Mouse (Mus musculus) megakaryocyte-erythroid progenitor cell, adult 5-6 weeks (primary cell): ENCODE results near the gene Dedd. TPM values are rescaled to one million over a fixed set of nuclear protein-coding genes. Genes with fewer than 3 reads are reported as not detected.

Experiments used
- ATAC-seq: replicated peaks from 2 replicates; pipeline ENCODE4 v1.8.0; 2016; ENCODE audit warnings: mild to moderate bottlenecking, inconsistent platforms; ENCODE audit not compliant: severe bottlenecking, poor library complexity, low FRiP score, low TSS enrichment
- total RNA-seq, 2 experiments: library from RNA; stranded (forward) in 1 of 2; stranded (reverse) in 1 of 2; fragments of 200-1000, 215-1000 nt in 1 of 2; fragments of >200 nt in 1 of 2; fragmentation: Nextera tagmentation in 1 of 2; gene quantifications; 2 replicates each; pipeline ENCODE4 v1.2.3; 2014 to 2017

Gene Dedd
- total RNA-seq, 2 experiments from 2014 or later, result 13.5 to 22.4 TPM

DNA sequence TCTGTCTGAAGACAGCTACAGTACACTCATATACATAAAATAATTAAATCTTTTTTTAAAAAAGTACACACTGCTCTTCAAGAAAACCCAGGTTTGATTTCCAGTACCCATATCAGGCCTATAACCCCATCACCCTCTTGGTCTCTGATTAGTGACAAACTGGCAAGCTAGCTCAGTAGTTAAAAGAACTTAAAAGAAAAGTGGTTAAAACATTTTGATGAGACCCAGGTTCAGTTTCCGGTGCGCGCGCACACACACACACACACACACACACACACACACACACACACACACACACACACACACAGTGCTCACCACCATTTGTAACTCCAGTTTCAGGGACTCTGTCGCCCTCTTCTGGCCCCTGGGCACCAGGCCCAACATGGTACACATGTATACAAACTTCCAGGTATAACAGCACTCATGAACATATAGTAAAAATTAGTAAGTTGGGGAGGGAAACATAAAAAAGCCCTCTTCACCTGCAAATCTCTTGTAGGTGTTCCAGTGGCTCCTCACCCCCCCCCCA is 26.9 kb downstream of the Dedd start:
- ATAC-seq, result no peak

- ATAC-seq, result no peak
Observed at GRCm38 (mm10) chr1:171356814-171357213, 27.9 kb downstream of the Dedd start.

- peak; percentile 37; the same call in 1 of the 2 replicates for ATAC-seq
Observed at GRCm38 (mm10) chr1:171358421-171358820, 29.5 kb downstream of the Dedd start.

DNA sequence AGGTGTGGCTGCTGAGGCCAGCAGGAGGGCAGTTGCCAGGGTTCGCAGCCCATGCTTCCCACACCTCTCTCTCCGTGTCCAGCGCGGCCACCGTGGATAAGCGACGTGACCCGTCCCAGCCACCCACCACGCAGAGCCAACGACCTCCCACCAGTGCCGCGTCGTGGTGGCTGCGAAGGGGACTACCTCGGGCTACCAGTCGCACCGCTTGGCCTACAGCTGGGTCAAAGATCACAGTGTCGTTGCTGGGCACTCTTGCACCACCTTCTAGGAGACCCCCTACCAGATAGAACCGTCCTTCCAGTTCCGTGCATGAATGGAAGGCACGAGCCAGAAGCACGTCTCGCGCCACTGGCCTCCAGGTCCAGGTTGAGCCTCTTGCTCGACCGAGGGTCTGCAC is 31.3 kb downstream of the Dedd start:
- ATAC-seq, result peak; percentile 16

GRCm38 (mm10) chr1:171360656-171361055 is 31.7 kb downstream of the Dedd start, which contains the start of gene Klhdc9:
Gene Klhdc9, minus strand, starts transcription at chr1:171360798.
- ATAC-seq, result peak; percentile 91

- ATAC-seq, result peak; percentile 66
Observed at GRCm38 (mm10) chr1:171361106-171362103, 32.5 kb downstream of the Dedd start.

DNA sequence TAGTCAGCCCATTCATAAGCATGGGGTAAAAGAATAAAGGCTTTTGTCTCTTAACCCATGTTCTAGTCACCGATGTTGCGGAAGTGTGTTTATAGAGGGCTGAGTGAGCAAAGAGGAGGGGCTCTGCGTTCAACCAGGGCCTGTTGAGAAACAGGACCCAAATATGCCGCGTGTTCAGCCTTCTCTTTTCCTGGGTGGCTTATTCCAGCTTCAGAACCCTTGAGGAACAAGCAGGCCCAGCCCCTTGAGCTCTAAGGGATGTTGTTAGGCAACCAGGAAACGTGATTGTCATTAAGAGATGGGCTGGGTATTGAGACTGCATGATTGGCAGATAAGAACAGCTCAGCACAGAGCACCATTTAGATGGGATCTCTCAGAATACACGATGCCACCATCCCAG is 37.0 kb downstream of the Dedd start:
- ATAC-seq, result no peak

GRCm38 (mm10) chr1:171369845-171370556 is 41.1 kb downstream of the Dedd start, which contains the start of gene Nectin4:
Gene Nectin4, plus strand, starts transcription at chr1:171370099.
- peak; percentile 34; the same call in 1 of the 2 replicates for ATAC-seq

GRCm38 (mm10) chr1:171372880-171373279 is 43.9 kb downstream of the Dedd start:
- no peak for ATAC-seq

DNA sequence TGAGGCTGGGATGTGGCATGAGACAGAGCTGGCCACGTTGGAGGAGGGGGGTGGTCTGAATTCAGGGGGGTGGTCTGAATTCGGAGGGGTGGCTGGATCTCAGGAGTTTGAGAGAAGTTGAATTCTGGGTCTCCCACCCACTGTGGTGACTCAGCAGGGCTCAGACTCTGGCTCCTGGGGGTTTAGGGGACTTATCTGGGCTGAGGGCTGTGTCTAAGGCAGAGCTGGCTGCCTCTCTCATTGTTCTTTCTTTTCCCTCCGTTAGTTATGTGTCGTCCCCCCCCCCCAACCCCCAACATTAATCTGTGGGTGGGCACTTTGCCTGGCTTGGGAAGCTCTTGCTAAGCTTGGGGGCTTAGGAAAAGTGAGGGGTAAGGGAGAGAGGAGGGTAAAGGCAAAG is 45.0 kb downstream of the Dedd start:
- no peak for ATAC-seq

DNA sequence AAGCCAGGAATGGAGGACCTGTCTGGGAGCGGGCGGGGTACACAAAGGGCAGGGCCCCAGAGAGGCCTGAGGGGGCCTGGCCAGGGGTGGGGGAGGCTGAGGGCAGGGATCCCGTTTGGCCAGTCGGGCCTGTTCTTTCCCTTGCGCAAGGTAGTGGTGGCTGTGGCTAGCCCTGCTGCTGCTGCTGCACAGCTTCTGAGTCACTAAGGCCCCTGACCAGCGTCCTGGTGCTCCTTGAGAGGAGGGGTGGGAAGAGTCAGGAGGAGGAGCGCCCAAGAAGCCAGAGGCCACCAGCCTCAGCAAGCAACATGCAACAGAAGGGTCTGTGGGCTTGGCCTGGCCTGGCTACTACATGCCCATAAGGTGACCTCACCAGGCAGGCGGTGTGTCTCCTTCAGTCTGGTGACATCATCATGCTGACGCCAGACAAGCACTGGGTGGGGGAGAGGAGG is 46.7 kb downstream of the Dedd start:
- ATAC-seq, result no peak

- ATAC-seq, result no peak
Observed at GRCm38 (mm10) chr1:171378298-171378697, 49.4 kb downstream of the Dedd start.

DNA sequence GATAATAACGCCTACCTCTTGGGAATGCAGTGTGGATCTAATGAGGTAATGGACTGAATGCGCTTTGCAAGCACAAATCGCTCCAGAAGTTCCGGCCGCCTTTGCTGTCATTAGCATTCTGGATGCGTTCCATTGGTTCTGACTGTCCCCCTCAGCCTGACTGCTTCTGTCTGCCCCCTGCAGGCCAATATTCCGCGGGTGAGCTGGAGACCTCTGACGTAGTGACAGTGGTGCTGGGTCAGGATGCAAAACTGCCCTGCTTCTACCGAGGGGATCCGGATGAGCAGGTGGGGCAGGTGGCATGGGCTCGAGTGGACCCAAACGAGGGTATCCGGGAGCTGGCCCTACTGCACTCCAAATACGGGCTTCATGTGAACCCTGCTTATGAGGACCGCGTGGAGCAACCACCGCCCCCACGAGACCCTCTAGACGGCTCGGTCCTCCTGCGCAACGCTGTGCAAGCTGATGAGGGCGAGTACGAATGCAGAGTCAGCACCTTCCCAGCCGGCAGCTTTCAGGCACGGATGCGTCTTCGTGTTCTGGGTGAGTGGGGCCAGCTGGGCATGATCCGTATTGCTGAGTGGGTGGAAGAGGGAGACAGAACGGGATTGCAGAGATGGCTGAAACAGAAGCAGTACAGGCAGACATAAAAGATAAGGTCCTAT is 51.1 kb downstream of the Dedd start:
- peak; percentile 90 for ATAC-seq

DNA sequence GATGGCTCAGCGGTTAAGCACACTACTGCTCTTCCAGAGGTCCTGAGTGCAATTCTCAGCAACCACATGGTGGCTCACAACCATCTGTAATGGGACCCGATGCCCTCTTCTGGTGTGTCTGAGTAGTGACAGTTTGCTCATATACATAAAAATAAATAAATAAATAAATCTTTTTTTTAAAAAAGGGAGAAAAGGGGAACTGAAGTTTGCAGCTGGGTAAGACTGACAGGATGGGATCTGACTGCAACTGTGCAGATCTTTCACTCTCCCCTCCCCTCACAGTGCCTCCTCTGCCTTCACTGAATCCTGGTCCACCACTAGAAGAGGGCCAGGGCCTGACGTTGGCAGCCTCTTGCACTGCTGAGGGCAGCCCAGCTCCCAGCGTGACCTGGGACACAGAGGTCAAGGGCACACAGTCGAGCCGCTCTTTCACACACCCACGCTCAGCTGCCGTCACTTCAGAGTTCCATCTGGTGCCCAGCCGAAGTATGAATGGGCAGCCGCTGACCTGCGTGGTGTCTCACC is 53.2 kb downstream of the Dedd start:
- no peak for ATAC-seq

- ATAC-seq, result no peak
Observed at GRCm38 (mm10) chr1:171384361-171384760, 55.4 kb downstream of the Dedd start.

- ATAC-seq, result no peak
Observed at GRCm38 (mm10) chr1:171385171-171385570, 56.2 kb downstream of the Dedd start.

DNA sequence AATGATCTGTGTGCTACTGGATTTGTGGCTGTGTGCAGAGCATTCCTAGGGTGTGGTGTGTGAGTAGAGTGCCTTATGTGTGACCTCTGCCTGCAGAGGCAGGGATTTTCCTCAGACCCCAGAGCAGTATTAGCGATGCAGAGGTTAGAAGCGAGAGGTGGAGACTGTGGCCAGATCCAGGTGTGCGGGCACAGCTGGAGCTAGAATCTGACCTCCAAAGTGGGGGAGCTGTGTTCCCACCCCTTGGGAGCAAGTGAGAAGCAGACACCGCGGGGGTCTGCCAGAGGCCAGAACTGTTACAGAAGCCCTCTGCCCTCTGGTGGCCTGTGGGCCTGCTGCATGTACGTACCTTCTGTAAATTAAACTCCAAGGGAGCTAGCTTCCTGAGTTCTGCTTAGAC is 58.2 kb downstream of the Dedd start:
- ATAC-seq, result no peak

DNA sequence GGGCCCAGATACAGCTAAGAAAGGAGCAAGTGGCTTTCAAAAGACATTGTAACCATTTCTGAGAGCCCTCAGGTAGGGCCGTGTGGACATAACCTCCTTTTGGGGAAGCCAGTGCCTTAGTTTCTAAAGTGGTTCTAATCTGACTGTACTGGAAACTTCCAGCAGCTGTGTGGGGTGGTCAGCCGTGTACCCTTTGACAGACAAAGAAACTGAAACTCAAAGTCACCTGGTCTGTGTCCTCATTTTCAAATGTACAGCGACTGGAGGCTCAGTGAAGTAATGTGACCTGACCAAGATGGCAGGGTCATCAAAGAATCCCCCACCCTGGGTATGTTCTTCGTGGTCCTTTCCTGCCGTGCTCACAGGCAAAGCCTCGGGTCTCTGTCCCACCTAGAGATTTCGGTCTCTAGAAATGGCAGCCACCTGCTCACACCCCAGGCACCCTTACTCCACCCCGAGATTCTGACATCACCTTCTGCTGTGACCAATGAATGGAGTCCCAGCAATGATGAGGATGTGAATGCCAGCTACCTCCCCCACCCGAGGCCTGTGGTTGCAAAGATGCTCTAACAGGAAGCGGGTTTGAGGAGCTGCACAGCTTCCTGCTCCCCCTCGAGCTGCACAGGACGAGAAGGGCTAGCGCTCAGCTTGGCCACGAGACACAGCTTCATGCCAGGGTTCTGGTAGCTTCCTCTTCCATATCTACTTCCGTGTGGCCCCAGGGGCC is 59.6 kb downstream of the Dedd start, which contains the start of gene Arhgap30:
Arhgap30 (plus strand) TSS at position 579 of the 727 bp plus-strand sequence.
- peak; percentile 87 for ATAC-seq
